Mouse (Mus musculus) gastrocnemius, postnatal 4 days (tissue): ENCODE results near the gene Cd27. TPM values are rescaled to one million over a fixed set of nuclear protein-coding genes. Genes with fewer than 3 reads are reported as not detected.

Experiments used
- DNase-seq, 2 experiments: peaks; one replicate each; pipeline ENCODE4 v3.0.0; 2021 to 2022; ENCODE audit warnings: low spot score in 2 of 2, mixed read lengths in 2 of 2
- total RNA-seq, 2 experiments: library from RNA; stranded (reverse); gene quantifications; 2 replicates each; pipeline ENCODE4 v1.2.3; 2021

Gene Cd27
- total RNA-seq, 2 experiments from 2014 or later = 0.44 to 0.71 TPM

DNA sequence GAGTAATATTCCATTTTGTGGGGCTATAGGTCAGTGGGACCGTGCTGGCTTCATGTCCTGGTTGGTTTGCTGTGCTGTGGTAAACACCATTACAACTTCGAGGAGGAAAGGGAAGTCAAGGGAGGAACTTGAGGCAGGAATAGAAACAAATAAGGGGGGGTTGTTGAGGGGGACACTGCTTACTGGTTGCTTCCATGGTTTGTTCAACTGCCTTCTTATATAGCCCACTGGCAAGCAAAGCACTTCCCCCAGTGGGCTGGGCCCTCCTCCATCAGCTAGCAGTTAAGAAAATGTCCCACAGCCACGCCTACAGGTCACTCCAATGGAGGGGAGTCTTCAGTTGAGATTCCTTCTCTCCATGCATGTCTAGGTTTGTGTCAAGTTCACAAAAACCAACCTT lies 15.5 kb upstream of the Cd27 start:
- no peak for DNase-seq

DNA sequence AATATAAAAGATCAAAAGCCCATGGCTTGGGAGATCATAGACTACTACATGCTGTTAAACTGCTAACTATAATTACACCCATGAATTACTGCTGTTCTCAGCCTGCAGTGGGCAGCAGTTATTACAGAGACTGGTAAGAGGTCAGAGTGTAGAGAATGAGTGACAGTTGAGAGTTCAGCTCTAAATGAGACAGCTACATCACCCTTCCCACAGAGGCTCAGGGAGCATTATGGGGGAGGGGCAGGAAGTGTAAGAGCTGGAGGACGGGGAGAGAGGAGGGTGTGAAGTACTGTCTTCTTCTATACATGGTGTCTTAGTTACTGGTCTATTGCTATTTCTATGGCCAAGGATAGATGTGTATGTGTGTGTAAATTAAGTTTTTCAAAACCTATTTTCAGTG lies 7.7 kb upstream of the Cd27 start:
- DNase-seq = no peak

DNA sequence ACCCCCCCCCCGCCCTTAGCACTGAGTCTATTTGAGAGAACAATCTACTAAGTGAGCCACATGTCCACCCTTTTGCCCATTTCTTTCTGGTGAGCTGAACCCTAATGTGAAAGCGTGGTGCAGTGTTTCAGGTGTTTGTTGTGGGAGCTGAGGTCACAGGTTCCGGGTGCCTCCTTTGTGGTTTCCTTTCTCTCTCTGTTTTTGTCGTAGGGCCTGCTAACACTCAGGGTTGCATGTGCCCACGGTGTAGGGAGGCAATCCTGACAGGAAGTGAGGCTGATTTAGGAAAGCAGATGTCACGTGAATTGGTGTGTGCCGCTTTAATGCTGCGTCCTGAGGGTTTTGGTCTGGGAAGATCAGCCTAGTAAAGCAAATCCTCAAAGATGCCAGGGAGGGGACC lies 4.8 kb upstream of the Cd27 start:
- DNase-seq = no peak

DNA sequence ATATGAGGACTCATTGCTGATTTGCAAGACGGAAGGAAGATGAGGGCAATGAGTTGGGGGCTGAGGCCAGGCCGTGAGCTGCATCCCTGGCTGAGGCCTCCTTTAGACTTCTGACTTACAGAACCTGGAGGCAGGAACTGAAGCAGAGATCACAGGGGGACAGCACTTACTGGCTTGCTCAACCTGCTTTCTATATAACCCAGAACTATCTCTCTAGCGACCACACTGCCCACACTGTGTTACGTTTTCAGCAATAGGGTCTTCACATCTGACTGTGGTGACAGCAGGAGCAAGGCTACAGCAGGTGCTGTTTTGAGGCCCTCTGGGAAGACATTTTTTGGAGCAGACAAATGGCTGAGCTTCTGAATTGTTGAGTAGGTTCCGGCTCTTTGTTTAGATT lies 3.8 kb upstream of the Cd27 start:
- no peak for DNase-seq

DNA sequence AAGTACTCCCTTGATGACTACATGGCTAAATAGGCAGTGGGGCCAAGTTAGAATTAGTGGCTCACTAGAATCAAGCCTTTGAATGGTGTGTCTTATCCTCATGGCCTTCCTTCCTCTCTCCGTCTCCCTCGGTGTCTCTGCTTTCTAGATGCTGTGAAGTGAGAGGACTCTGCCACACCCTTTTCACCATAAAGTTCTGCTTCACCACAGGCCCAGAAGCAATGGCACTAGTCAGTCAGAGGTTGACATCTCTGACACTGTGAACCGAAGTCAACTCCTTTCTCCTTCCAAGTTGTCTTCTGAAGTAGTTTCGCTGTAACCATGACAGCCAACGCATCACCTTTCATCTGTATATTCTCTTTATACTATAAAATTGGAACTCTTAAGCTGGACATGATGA lies 2.7 kb upstream of the Cd27 start:
- no peak for DNase-seq

DNA sequence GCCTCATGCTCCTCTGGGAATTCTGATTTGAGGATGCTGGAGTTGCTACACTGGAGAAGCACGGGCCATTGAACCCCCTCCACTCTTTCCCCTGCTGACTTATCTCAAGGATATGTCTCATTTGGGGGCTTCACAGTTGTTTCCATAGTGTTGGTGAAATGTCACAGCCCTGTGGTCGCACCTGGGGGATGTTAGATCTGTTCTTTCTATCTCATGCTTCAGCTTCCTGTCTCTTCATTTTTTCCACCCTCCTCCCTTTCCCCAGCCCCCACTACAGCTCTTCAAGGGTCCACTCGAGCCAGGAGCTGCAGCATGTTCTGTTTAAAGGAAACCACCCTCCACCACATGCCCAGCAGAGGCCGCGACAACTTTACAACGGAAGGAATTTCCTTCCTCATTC lies 1.6 kb upstream of the Cd27 start:
- no peak for DNase-seq

DNA sequence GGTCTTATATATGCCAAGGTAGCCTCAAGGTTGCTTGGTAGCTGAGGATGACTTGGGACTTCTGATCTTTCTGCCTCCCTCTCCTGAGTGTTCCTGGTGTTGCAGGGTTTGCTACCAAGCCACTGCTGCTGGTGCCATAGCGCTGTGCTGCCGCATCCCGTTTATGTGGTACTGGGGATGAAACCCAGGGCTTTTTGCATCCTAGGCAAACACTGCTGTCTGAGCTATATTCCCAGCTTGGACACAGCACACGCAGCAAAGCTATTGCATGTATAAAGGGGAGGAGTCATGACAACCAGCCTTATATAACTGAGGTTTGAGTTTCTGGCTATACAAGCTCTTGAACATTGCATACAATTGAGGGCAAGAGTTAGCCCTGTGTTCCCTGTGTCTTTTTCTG lies 611 bp upstream of the Cd27 start:
- DNase-seq = no peak

DNA sequence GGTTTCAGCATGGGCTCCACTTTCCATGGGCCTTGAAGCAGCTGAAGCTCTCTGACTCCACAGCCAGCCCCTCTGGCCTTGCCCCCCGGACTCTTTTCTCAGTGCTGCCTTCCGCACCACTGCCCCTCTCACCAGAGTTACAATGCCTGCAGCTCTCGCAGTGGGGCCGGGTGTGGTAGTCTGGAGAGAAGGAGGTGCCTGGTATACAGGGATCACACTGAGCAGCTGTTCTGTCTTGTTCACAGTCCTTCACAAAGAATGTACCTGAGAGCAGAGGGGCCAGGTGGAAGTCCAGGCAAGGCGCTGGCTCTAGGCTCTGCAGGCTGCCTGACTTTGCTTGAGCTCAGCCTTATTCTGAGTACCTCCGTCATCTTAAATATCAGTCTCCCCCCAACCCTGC lies 469 bp downstream of the Cd27 start:
- no peak for DNase-seq

DNA sequence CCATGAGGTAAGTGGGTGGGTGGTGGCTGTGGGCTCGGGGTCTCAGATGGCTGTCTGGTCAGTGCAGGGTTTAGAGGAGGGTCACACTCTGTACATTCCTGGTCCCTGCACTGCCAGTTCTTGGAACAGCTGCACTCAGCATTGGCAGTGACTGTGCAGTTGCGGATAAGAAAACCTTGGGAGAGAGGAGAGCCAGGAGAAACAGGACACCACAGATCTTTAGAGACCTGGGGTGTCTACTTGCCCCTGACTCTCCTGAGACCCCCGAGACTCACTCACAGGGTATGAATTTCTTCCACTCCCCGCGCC lies 2.3 kb downstream of the Cd27 start:
- DNase-seq = no peak

DNA sequence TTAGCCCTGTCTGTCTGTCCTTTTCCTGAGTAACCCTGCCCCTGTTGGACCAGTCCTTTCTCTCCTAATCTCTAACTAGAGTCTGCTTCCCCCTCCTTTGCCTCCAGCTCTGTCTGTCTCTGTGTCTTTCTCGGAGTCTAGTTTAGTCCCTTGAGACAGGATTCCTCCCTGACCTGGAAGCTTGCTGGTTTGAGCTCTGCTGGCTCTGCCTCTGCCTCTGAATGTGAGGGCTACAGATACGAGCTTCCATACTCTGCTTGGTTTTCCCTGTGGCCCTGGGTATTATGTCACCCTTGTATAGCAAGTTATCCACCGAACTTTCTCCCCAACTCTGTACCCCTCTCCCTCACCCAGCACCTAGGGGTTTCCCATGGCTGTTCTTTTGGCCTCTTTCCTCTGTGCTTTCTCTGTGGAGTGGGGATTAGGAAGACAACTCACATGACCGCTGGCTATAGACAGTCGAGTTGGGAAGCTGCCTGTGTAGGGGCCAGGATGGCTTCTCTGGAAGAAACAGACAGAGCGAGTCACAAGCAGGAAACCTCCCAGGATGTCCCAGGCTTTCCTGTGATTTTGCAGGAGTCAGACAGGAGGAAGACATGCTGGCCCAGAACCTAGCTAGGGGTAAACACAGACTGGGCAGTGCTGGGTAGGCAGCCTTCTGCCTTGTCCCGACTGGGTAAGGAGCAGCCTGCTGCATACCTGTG lies 2.8 kb downstream of the Cd27 start:
- no peak for DNase-seq

DNA sequence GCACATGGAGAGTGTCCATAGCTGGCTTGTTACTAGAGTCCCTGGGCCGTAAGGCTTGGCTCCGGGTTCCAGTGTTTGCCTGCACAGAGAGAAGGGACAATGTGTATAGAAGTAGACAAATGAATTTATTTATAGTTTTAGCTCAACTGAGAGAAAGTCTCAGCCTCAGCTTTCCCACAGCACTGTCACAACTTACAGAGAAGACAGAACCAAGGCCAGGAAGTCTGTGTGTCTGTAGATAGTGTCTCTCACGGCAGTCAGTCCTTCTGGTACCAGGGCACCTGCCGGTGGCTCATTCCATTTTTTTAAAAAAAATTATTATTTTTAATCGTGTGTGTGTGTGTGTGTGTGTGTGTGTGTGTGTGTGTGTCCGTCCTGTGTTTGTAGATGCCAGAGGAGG lies 4.3 kb downstream of the Cd27 start:
- DNase-seq = no peak

DNA sequence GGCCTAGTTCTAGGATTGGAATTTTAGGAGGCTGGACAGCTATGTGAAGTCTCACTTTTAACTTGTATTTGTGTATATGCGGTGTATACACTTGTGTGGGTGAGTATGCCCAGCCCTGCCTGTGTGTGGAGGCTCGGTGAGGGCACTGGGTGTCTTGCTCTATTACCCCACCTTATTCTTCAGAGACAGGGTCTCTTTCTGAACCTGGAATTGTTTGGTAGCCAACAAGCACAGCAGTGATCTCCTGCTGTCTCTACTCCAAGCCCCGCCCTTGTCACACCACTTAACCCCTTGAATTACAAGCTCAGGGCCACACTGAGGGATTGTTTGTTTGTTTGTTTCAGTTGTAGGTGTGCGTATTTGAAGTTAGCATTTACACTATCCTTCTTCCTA lies 4.8 kb downstream of the Cd27 start:
- DNase-seq = no peak

DNA sequence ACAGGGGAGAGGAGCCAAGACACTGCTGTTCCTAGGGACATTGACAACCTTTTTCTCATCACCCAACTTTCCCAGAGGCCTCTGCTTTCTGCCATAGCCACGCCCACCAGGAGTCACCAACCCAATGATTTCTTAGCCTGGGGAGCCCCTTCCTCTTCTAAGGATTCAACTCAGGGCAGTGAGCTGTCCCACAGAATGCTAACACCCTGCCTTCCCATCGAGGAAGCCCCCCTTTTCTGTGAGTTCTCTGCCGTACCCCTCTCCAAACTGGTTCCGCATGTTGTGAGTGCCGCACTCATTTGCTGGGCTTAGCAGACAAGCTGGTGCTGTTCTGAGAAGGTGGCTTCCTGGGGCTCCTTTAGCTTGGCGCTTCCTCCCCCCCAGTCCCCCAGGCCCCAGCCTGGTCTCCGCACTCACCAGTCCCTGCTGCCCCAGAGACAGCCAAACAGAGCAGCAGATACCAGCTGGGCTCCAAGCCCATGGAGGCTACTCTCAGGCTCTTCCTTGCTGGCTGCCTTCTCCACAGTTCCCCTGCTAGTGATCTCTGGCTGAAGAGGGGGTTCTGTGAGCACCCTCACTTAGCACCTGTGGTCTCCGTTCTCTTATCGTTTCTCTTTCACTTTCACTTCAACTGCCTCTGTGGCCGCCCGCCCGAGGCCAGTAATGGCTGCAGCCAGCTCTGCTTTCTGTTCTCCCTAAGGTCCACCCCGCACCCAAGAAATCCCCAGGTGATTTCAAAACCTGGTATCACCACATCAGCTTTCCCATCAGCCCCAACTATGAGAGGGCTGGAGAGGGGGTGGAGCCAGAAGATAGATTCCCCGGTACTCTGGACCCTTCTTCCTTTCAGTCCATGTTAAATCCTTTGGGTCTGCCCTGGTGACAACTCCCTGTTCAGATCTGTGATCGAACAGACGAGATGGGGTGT lies 5.4 kb downstream of the Cd27 start, which contains the start of gene Tapbpl:
Gene Tapbpl (minus strand): TSS at position 744 of the 928 bp plus-strand sequence.
- DNase-seq = peak in 1 of 2 experiments; percentile 52

DNA sequence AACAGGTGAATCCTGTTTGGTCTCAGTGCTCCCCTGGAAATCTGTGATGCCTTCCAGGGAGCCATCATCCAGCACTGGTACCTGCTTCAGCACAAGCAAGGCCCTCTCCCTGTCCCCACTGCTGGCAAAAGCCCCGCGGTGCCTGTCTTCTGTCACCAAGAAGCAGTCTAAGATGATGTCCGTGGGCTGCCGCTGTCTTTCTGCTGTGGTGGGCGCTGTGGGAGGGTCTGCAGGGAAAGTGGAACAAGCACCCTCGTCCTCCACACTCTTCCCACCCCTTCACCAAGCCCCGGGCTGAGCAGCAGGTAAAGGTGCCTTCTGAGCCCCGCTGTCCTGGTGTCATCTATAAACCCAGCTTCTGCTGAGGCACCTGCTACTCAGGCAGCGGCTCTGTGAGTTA lies 6.2 kb downstream of the Cd27 start:
- no peak for DNase-seq

DNA sequence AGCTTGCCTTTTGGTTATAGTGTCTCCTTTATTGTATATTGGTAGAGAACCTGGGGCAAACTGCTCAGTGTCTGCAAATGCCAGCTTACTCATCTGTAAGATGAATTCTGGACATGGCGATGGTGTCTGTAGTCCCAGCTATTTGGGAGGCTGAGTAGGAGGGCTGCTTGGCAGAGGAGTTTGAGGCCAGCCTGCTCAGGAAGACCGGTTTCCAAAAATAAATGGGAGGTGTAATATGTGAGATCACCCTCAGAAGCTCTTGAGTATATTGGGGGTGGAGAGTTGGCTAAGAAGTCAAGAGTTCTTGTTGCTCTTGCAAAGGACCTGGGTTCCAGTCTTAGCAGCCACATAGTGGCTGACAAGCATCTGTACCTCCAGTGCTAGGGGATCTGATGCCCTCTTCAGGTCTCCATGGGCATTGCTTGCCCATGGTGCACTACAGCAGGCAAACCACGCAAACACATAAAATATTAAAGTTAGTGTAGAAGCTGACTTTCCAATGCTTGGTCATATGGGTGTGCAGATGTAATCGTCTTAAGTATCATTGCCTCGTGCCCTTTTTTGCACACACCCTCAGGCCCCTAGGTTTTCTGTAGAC lies 11.2 kb downstream of the Cd27 start:
- no peak for DNase-seq

DNA sequence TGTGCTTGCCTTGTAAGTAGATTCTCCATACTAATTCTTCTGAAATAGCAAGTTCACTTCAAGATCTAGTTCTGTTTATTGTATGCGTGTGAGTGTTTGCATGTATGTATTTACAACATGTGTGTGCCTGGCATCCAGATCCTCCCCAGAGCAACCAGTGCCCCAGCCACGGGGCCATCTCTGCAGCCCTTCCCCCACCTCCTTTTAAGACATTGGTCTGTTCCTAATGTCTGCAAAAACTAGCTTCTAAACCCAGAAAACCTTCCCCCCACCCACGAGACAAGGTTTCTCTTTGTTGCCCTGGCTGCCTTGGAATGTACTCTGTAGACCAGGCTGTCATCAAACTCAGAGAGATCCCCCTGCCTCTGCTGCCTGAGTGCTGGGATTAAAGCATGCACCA lies 14.2 kb downstream of the Cd27 start:
- no peak for DNase-seq

DNA sequence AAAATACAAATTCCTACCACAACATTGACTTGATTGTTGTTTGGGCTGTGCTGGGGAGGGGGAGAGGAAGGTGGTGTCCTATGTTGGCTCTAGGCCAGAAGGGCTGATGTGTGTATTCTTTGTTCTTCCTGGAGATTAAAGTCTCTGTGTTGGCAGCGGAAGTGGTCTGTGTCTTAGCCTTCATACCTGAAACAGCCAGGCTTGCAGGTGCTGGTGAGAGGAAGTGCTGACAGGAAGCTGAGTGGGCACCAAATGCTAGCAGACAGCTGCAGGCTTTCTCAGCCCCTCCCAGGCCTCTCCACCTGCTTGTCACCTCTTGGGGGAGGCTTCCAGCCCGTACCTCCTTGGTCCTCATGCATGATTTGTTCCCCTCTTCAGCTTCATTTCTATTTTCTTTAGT lies 14.7 kb downstream of the Cd27 start:
- DNase-seq = no peak

DNA sequence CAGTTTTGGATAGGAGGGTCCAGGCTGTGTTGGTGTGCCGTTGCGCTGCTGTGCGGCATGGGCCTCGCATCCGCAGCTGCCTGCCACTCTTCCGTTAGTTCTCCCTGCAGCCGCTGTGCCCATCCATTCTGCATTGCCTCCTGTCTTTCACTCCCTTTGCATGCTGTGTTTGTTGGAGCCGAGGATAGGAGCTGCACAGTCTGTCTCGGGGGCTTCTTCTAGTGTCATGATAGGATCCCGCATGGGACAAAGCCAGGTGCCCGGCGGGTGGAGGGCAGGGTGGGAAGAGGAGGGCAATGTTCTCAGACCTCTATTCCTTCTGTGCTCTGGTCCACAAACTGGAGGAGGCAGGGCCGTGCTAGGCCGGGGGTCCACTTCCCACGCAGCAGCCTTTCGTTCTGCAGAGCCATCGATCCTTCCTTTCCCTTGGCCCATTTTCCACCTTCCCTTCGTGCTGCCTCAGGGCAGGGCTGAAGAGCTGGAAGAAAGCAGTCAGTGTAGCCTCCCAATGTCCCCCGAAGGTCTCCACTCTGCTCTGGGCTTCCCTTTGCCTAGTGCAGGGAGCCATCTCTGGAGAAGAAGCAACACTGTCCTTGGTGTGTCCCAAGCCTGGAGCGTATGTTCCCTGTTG lies 15.6 kb downstream of the Cd27 start:
- DNase-seq = no peak

DNA sequence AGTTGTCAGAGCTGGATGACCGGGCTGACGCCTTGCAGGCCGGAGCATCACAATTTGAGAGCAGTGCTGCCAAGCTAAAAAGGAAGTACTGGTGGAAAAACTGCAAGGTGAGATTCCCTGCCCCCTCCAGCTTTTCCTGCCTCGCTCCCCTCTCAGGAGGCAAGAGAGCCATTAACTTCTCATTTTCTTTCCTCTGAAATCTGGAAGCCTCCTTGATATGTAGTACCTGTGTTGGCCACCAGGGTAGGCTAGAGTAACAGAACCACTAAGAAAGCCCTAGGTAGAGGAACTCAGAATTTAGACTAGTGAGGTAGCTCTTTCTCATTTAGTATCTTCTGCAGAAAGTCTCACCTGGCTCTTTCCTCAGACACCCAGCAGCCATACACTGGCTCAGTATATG lies 17.8 kb downstream of the Cd27 start:
- peak in 1 of 2 experiments; percentile 54 for DNase-seq

DNA sequence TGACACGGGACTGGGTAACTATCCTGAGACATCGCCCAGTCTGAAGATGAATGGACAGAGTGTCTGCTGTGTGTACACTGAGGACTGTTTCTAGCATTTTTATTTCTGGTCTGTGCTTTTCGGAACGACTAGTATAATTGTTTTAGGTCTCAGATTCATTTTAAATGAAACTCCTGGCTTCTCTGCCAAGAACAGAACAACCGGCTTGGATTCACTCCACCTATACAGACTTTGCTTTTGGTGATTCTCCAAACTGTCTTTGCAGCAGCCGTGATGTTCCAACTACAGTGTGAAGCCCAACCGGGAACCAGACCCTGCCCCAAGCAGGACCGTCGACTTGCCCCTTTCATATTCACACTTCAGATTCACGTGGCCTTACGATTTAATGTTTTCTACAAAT lies 18.9 kb downstream of the Cd27 start:
- peak in 1 of 2 experiments; percentile 10 for DNase-seq

DNA sequence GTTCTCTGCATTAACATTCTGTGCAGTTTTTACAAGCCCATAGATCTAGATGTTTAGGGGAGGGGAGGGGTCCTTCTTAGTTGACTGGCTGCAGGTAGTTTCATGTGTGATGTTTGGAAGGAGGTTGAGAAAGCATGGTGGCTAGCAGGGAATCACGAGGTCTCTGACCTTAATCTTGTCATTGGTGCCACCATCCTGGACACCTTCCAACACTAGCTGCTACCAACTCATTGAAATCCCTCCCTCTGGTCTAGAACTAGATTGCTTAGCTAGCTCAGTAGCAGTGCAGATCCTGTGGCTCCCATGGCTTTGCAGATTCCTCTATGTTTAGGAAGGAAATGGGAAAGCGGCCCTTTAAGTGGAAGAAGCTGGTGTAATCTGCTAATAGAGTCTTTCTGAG lies 19.9 kb downstream of the Cd27 start:
- DNase-seq = peak in 1 of 2 experiments; percentile 13
